Mouse (Mus musculus) spleen, adult 2 months (tissue): ENCODE measurements around the gene Hoxa7.

Source experiments
- CTCF ChIP-seq: fragments of 200-500 bp; IDR thresholded peaks from 2 replicates; pipeline ENCODE4 v1.5.1; 2011; ENCODE audit warnings: mild to moderate bottlenecking, inconsistent platforms; ENCODE audit not compliant: insufficient read depth, insufficient read length, insufficient replicate concordance; ENCODE audit errors: extremely low read depth
- POLR2A ChIP-seq: fragments of 200-500 bp; IDR thresholded peaks from 2 replicates; pipeline ENCODE4 v1.6.1; 2011; ENCODE audit warnings: low read depth, low read length, inconsistent platforms

DNA sequence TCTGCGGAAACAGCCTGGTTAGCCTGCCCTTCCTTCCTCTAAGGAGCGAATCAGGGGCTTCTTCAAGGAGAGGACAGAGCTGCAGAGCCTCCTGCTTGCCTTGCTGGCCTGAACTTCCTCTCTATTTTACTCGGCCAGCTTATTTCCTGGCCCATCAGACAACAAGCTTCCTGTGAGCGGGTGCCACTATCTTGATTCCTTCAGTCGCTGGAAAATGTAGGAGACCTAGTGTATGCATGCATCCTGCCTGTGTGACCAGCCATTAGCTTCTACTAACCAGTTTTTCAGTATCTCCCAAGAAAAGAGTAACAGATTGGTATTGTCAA is 50.8 kb downstream of the Hoxa7 start:
- TF ChIP-seq CTCF (no peak), POLR2A (no peak)
